Mouse (Mus musculus) pancreas, adult 10 weeks (tissue): Measurements from ENCODE around the gene Fasn. TPM values are rescaled to one million over a fixed set of nuclear protein-coding genes. Genes with fewer than 3 reads are reported as not detected.

Experiments
- polyA plus RNA-seq: library from polyadenylated mRNA; stranded (reverse); fragments of 350-450 nt; fragmentation: Illumina TruSeq; extraction: RNeasy Lipid Tissue Mini Kit (QIAGEN cat#74804); gene quantifications from one replicate; pipeline ENCODE4 v1.2.3, GENCODE M21; 2015; ENCODE audit warnings: low read depth, low replicate concordance; ENCODE audit not compliant: insufficient read depth

The Fasn gene
- 22.9 TPM for polyA plus RNA-seq

DNA sequence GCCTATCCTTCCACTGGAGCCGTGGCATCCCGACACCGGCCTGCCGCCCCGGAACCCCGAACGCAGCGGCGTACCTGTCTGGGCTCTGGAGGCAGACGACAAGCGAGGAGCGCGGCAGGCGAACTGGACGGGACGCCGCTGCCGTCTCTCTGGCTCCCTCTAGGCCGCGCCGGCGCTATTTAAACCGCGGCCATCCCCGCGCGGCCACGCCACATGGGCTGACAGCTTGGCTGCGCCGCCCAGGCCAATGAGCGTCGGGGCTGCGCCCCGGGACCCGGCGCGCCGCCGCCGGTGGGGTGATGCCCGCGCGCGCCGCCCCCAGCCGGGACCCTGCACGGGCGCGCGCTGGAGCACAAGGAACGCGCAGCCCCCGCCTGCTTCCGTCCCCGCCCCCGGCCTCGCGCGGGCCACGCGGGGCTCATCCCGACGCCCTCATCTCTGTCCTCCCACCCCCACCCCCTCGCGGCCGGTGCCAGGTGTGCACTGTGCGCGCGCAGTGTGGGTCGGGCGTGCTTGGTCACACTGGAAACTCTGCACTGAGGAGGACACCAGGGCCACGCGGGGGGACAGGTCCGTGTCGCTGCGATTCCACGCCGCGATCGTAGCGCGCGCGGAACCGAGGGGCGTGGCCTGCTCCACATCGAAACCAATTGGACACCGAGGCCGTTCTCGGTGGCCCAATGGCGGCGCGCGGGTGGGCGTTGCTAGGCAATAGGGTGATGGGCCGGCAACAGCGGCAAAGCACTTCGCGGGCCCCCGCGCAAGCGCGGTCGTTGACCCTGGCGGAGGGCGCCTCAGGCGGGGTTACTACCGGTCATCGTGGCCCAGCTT, at the start of gene Fasn:
Gene Fasn, minus strand, starts transcription at position 592 of the 831 bp plus-strand sequence.

DNA sequence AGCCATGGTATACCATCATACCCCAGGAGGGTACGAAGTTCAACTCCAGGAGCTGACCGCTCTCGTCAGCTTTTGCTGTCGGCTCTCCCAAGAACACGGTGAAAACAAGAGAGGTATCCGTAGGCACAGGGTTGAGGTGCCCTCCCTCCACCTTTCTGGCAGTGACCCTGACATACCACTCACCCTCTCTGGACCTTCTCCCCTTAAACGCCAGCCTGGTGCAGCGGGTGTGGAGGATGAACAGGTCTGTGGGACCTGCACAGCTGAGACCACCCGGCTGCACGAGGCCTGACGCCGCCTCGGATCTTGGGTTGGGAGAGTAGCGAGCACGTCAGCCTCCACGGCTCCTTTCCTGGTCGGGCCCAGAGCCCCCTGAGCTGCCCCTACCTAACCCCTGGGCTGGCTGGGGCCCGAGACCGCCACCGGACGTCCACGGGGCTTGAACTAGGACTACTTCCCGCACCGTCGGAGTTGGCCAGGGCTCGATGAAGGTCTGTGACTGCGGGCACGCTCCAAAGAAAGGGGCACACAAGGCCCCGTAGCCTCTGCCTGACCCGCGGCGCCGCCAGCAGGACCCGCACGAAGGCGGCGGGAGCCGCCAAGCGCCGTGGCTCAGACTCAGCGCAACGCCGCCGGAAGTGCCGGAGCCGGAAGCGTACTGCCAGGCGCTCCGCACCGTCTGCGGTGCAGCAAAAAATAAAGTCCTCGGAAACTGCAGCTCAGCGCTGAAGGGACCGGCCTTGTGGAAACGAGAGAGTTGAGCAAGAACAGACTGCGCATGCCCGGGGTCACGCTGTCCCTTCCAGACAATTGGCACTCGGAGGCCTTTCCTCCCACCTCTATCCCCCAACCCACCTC, 28.4 kb downstream of the Fasn start, which contains the start of gene Dus1l:
Gene Dus1l, minus strand, starts transcription at position 648 of the 858 bp plus-strand sequence.

DNA sequence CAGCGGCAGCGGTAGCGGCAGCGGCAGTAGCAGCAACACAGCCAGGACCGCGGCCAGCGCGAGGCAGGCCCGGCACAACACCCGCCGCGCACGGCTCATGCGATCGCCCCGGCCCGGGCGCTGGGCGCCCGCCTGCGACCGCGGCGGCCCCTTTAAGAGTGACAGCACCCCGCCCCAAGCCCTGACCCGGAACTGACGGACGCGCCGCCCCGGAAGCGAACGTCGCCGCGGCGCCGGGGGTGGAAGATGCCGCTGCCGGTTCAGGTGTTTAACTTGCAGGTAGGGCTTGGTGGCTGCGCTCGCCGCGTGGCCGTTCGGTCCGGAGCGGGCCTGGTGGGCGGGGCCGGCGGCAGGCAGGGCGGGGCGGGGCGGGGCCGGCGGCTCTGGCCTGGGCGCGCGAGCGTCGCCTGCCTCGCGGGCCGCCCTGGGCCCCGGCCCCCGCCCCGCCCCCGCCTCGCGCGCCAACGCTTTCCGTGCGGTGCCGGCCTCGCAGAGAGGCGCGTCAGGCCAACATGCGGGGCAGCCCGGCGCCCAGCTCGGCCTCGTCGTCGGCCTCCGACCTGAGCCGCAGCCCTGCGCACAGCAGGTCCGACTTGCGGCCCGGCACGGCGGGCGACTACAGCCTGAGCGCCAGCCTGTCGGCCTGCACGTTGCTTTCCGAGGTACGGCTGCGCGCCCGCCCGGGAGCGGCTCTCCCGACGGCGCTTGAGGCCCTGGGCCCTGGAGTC, 40.1 kb downstream of the Fasn start, which contains the start of the genes Rfng and Gps1:
Gene Rfng, minus strand, starts transcription at position 144 of the 728 bp plus-strand sequence.
Gene Gps1, plus strand, starts transcription at position 209 of the 728 bp plus-strand sequence.

DNA sequence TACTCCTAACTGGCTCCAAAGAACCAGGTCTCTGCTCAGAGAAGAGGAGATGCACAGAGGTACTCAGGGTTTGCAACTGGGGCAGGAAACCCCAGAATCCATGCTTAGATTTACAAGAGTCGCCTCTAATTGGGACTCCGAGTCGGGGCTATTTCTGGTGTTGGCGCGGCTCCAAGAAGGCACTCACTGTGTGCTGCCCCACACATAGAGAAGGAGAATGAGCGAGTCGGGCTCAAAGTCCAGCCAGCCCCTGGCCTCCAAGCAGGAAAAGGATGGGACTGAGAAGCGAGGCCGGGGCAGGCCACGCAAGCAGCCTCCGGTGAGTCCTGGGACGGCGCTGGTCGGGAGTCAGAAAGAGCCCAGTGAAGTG, 61.7 kb downstream of the Fasn start, which contains the start of gene Hmga1b:
Gene Hmga1b, plus strand, starts transcription at position 123 of the 370 bp plus-strand sequence.

Other genes with a start within 250 kb of the Fasn start
- 79.0 TPM for gene Arhgdia, start 242.9 kb downstream of the Fasn start, polyA plus RNA-seq
- gene Alyref, start 226.2 kb downstream of the Fasn start, polyA plus RNA-seq: 13.4 TPM
- 11.9 TPM for gene Anapc11, start 226.1 kb downstream of the Fasn start, polyA plus RNA-seq
- gene Npb, start 216.1 kb downstream of the Fasn start, polyA plus RNA-seq: not detected
- gene Pcyt2, start 206.6 kb downstream of the Fasn start, polyA plus RNA-seq: 38.6 TPM
- 19.3 TPM for gene Sirt7, start 199.3 kb downstream of the Fasn start, polyA plus RNA-seq
- gene Mafg, start 190.9 kb downstream of the Fasn start, polyA plus RNA-seq: 11.0 TPM
- gene Pycr1, start 180.8 kb downstream of the Fasn start, polyA plus RNA-seq: 24.5 TPM
- 1.4 TPM for gene Myadml2, start 176.4 kb downstream of the Fasn start, polyA plus RNA-seq
- 0.81 TPM for gene Notum, start 163.4 kb downstream of the Fasn start, polyA plus RNA-seq
- 29.7 TPM for gene Aspscr1, start 151.6 kb downstream of the Fasn start, polyA plus RNA-seq
- gene Cenpx, start 110.8 kb downstream of the Fasn start, polyA plus RNA-seq: 30.4 TPM
- gene Lrrc45, start 110.6 kb downstream of the Fasn start, polyA plus RNA-seq: 37.8 TPM
- 6.0 TPM for gene Rac3, start 103.1 kb downstream of the Fasn start, polyA plus RNA-seq
- gene Dcxr, start 97.3 kb downstream of the Fasn start, polyA plus RNA-seq: 12.0 TPM
- gene Cbr2, start 92.4 kb downstream of the Fasn start, polyA plus RNA-seq: 26.0 TPM
- not detected for gene Hmga1b, start 61.8 kb downstream of the Fasn start, polyA plus RNA-seq
- gene Rfng, start 40.3 kb downstream of the Fasn start, polyA plus RNA-seq: 22.7 TPM
- gene Gps1, start 40.3 kb downstream of the Fasn start, polyA plus RNA-seq: 35.2 TPM
- 25.3 TPM for gene Dus1l, start 28.1 kb downstream of the Fasn start, polyA plus RNA-seq
- 4.3 TPM for gene Ccdc57, start 108.3 kb upstream of the Fasn start, polyA plus RNA-seq
- gene Slc16a3, start 123.9 kb upstream of the Fasn start, polyA plus RNA-seq: not detected
- 15.0 TPM for gene Csnk1d, start 166.8 kb upstream of the Fasn start, polyA plus RNA-seq
- gene Cd7, start 214.9 kb upstream of the Fasn start, polyA plus RNA-seq: not detected
- gene Sectm1b, start 239.0 kb upstream of the Fasn start, polyA plus RNA-seq: not detected